Mouse (Mus musculus): ENCODE measurements around the gene Nr1h5. TPM values are rescaled to one million over a fixed set of nuclear protein-coding genes. Genes with fewer than 3 reads are reported as not detected.

The Nr1h5 gene
- polyA plus RNA-seq, 1 experiment from 2014 or later = 0.11 TPM

- Histone ChIP-seq H3K9me3 (ENCODE audit: control insufficient read depth, low read length) (peaks cover 4% of the 10 kb centered on the region; the same call in 1 of the 2 replicates), H3K9ac (ENCODE audit: low read length) (no peak overlapping the region), H3K4me2 (ENCODE audit: low read depth) (no peak overlapping the region), H3K27me3 (ENCODE audit: control insufficient read depth, insufficient read depth, low read length) (no peaks in the 10 kb centered on the region), H3K4me1 (ENCODE audit: control insufficient read depth, insufficient read depth, low read length) (no peaks in the 10 kb centered on the region), H3K36me3 (ENCODE audit: control insufficient read depth, insufficient read depth, low read length) (no peaks in the 10 kb centered on the region), H3K4me3 (ENCODE audit: low read depth, low read length) (no peak overlapping the region), H3K27ac (ENCODE audit: low read depth, low read length) (no peak overlapping the region)
- no peak for ATAC-seq (ENCODE audit: insufficient read depth, low FRiP score, low TSS enrichment)
- WGBS = 97% methylated on average over 1 of the region's 1 CpGs
- DNase-seq (ENCODE audit: low spot score) = no peak
Measured at GRCm38 (mm10) chr3:102938100-102938499, 25.8 kb downstream of the Nr1h5 start.

- ATAC-seq (ENCODE audit: insufficient read depth, low FRiP score, low TSS enrichment) (no peak), DNase-seq (ENCODE audit: low spot score) (no peak)
- H3K9me3 ChIP-seq (ENCODE audit: control insufficient read depth, low read length) = peaks cover 4% of the 10 kb centered on the region; the same call in 1 of the 2 replicates
- H3K27me3 ChIP-seq (ENCODE audit: control insufficient read depth, insufficient read depth, low read length) = no peaks in the 10 kb centered on the region
- no peak within 1 kb of the TSS for H3K4me3 ChIP-seq (ENCODE audit: low read depth, low read length)
- no peaks in the 10 kb centered on the region for H3K4me1 ChIP-seq (ENCODE audit: control insufficient read depth, insufficient read depth, low read length)
- H3K36me3 ChIP-seq (ENCODE audit: control insufficient read depth, insufficient read depth, low read length) = no peaks in the 10 kb centered on the region
- no peak within 1 kb of the TSS for H3K27ac ChIP-seq (ENCODE audit: low read depth, low read length)
- H3K4me2 ChIP-seq (ENCODE audit: low read depth) = no peak within 1 kb of the TSS
- H3K9ac ChIP-seq (ENCODE audit: low read length) = no peak within 1 kb of the TSS
- WGBS = 93% methylated on average over 78 of the region's 78 CpGs
Measured at GRCm38 (mm10) chr3:102935451-102936354, 28.2 kb downstream of the Nr1h5 start, which contains the start of gene Sycp1. TSS of gene Sycp1 (minus strand) at chr3:102936100.

- ATAC-seq (ENCODE audit: insufficient read depth, low FRiP score, low TSS enrichment) (no peak), DNase-seq (ENCODE audit: low spot score) (no peak)
- 95% methylated on average over 1 of the region's 1 CpGs for WGBS
- H3K4me1 ChIP-seq (ENCODE audit: control insufficient read depth, insufficient read depth, low read length) = no peaks in the 10 kb centered on the region
- H3K4me2 ChIP-seq (ENCODE audit: low read depth) = no peak overlapping the region
- no peaks in the 10 kb centered on the region for H3K27me3 ChIP-seq (ENCODE audit: control insufficient read depth, insufficient read depth, low read length)
- H3K4me3 ChIP-seq (ENCODE audit: low read depth, low read length) = no peak overlapping the region
- H3K9ac ChIP-seq (ENCODE audit: low read length) = no peak overlapping the region
- H3K36me3 ChIP-seq (ENCODE audit: control insufficient read depth, insufficient read depth, low read length) = no peaks in the 10 kb centered on the region
- no peak overlapping the region for H3K27ac ChIP-seq (ENCODE audit: low read depth, low read length)
- no peaks in the 10 kb centered on the region for H3K9me3 ChIP-seq (ENCODE audit: control insufficient read depth, low read length)
Measured at GRCm38 (mm10) chr3:102899136-102899535, 64.8 kb downstream of the Nr1h5 start.

Other genes starting within 250 kb of the Nr1h5 start
- 9.8 and 10.4 TPM in 2 replicates for gene Tspan2, start 229.6 kb downstream of the Nr1h5 start, polyA plus RNA-seq (2014; fragmentation: Nextera tagmentation; extraction: Ambion mirVana)
- gene Tshb, start 181.4 kb downstream of the Nr1h5 start, polyA plus RNA-seq (2014; fragmentation: Nextera tagmentation; extraction: Ambion mirVana) = 0.05 and 0.07 TPM in 2 replicates
- not detected in 2 replicates for gene Sycp1, start 28.0 kb downstream of the Nr1h5 start, polyA plus RNA-seq (2014; fragmentation: Nextera tagmentation; extraction: Ambion mirVana)
- 74.2 and 86.2 TPM in 2 replicates for gene Sike1, start 31.6 kb upstream of the Nr1h5 start, polyA plus RNA-seq (2014; fragmentation: Nextera tagmentation; extraction: Ambion mirVana)
- gene Csde1, start 56.3 kb upstream of the Nr1h5 start, polyA plus RNA-seq (2014; fragmentation: Nextera tagmentation; extraction: Ambion mirVana) = 520 and 526 TPM in 2 replicates
- gene Nras, start 94.2 kb upstream of the Nr1h5 start, polyA plus RNA-seq (2014; fragmentation: Nextera tagmentation; extraction: Ambion mirVana) = 143 and 152 TPM in 2 replicates
- 0.20 and 1.4 TPM in 2 replicates for gene Ampd1, start 109.9 kb upstream of the Nr1h5 start, polyA plus RNA-seq (2014; fragmentation: Nextera tagmentation; extraction: Ambion mirVana)
- gene Dennd2c, start 138.5 kb upstream of the Nr1h5 start, polyA plus RNA-seq (2014; fragmentation: Nextera tagmentation; extraction: Ambion mirVana) = 2.8 and 3.5 TPM in 2 replicates
- gene Bcas2, start 207.5 kb upstream of the Nr1h5 start, polyA plus RNA-seq (2014; fragmentation: Nextera tagmentation; extraction: Ambion mirVana) = 210 and 233 TPM in 2 replicates

Measured in neural tube, embryonic 11.5 days (tissue).